Mouse (Mus musculus) ES-E14 (cell line): ENCODE results near the gene Astn2.

Source experiments
- CHD2 ChIP-seq: IDR thresholded peaks from 2 replicates; pipeline ENCODE4 v1.6.1; 2014; ENCODE audit warnings: mild to moderate bottlenecking, low read depth, low read length, inconsistent platforms
- MAFK ChIP-seq: IDR thresholded peaks from 2 replicates; pipeline ENCODE4 v1.6.1; 2014; ENCODE audit warnings: mild to moderate bottlenecking, low read depth, low read length, inconsistent platforms; ENCODE audit not compliant: insufficient read depth
- ZNF384 ChIP-seq: IDR thresholded peaks from 2 replicates; pipeline ENCODE4 v1.6.1; 2012; ENCODE audit warnings: low read depth, low read length, inconsistent platforms

DNA sequence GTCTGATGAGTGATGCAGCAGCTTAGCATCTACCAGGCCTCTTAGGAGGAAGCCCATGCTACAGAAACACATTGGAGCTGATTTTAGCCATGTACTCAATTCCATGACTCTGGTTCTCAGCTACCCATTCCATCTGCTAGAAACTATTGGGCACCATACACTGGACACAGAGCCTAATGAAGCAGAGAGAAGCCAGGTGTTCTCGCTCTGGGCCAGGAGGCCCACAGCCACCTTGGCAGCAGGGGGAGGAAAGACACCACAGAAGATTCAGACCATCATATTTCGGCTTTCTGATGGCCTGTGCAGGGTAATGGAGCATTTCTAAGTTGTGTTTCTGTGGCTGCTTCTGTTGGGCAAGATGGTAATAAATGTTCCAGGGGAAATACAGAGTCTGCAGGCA, 290.2 kb downstream of the Astn2 start:
- TF ChIP-seq CHD2 = no peak
- TF ChIP-seq MAFK = no peak
- no peak for TF ChIP-seq ZNF384
